Mouse (Mus musculus) regulatory T cell (primary cell): Measurements from ENCODE around the gene Lrrk2.

Experiments
- in situ Hi-C: fragments of 300-600 bp; cut with MboI, MseI; formaldehyde crosslinking; loops from one replicate; pipeline ENCODE4 v1.15.1; 2025; ENCODE audit warnings: high pct_unique_total_duplicates

Gene Lrrk2

DNA sequence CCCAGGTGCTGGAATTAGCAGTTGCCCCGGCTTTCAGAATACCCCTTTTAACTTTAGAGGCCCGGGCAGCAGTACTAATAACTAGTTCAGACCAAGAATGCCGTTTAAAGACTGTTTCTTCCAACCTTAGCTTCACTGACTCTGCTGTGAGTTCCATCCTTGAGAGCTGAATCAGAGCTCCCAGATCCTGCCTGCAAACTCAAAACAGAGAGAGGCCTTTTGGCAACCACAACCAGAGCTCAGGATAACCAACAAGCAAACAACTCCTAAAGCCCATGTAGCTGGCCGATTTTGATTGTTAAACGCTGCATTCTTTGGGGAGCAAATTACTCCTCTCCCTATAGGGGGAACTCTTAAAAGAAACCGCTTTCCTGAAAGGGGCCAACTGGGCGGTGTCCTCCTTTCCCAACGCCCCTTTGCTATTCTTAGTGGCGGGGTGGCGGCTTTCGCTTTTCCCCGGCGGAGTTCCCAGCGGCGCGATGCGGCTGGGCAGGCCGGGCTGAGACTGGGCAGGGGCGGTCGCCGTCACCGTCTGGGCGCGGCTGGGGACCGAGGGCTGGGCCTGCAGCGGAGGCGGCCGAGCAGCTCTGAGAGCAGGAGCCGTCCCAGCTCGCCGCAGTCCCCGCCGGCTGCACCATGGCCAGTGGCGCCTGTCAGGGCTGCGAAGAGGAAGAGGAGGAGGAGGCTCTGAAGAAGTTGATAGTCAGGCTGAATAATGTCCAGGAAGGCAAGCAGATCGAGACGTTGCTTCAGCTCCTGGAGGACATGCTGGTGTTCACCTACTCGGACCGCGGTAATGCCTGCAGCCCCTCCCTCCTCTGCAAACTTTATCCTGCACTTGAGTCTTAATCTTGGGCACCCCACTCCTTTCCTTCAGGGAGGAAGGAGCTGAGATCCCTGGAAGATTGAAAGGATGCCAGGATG is at the start of gene Lrrk2:
Gene Lrrk2, plus strand, starts transcription at position 531 of the 924 bp plus-strand sequence.
- in situ Hi-C loops = no loop called here

GRCm38 (mm10) chr15:91624475-91624874 is 48.5 kb upstream of the Lrrk2 start:
- in situ Hi-C loops = no loop called here

- in situ Hi-C loops = no loop called here
Observed at GRCm38 (mm10) chr15:91629137-91629536, 43.8 kb upstream of the Lrrk2 start.

DNA sequence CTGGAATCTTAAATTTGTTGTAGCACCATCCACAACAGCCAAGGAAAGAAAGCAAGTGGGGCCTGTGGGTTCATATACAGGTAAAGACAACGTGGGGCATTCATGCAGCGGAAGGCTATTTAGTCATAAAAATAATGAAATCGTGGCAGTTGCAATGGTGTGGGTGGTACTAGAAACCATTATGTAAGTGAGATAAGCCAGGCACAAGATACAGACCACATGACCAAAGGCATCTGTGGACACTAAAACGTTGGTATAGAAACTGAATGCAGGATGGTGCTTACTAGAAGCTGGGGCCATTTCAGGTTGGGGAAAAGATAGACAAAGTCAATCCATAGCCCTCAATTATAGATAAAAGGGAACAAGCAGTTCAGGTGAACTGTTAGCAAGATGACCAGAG is 40.5 kb upstream of the Lrrk2 start:
- in situ Hi-C loops = no loop called here

DNA sequence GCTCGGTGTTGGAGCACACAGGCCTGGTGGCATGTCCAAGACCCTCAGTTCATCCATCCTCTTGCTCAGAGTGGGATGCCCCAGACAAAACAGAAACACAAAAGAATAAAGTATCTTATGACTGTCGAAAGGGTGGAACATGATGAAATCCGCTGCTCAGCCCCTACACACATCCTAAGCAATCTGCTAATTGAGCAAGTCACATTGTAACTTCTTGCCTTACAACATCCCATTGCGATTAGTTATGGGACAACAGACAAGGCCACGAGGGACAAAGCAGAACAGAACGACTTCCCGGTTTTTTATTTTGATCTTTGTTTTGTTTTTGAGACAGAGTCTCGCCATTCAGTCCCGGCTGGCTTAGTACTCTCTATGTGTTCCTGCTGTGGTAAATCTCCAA is 39.9 kb upstream of the Lrrk2 start:
- in situ Hi-C loops = no loop called here

DNA sequence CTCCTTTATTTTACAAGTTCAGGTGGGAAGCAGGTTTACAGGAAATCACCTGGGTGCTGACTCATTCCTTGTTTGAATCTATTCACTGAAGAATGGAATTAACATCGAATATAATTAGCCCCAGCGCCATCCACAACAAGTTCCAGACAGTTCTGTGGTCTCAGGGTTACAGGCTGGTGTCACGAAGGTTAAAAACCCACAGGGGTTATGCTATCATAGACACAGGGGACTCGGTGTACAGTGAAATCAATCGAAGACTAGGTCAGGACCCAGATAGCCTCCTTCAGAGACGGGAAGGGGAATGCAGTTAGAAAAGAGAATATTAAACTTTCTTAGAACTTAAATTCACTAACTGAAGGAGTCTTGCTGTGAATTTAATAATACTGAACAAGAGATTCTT is 39.2 kb upstream of the Lrrk2 start:
- in situ Hi-C loops = no loop called here

GRCm38 (mm10) chr15:91634236-91634635 is 38.7 kb upstream of the Lrrk2 start:
- in situ Hi-C loops = no loop called here

DNA sequence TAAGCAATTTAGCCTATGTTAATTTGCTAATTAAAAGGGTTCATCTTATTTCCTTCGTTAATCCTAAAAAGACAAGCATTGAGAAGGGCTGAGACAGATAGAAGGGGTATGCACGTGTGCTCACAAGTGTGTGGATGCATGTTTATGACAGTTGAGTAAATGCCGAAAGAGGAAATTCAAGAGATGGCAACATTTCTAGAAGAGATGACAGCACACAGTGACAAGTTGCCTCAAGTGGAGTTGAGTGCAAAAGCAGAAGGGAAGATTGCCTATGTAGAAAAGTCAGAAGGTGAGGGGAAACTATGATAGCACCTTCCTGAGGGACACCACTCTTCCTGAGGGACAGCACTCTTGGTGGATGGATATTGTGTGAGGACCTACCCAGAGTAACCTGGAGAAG is 31.3 kb upstream of the Lrrk2 start:
- in situ Hi-C loops = no loop called here

- in situ Hi-C loops = no loop called here
Observed at GRCm38 (mm10) chr15:91642682-91643306, 30.2 kb upstream of the Lrrk2 start.

GRCm38 (mm10) chr15:91643632-91644348 is 29.2 kb upstream of the Lrrk2 start:
- in situ Hi-C loops = no loop called here

DNA sequence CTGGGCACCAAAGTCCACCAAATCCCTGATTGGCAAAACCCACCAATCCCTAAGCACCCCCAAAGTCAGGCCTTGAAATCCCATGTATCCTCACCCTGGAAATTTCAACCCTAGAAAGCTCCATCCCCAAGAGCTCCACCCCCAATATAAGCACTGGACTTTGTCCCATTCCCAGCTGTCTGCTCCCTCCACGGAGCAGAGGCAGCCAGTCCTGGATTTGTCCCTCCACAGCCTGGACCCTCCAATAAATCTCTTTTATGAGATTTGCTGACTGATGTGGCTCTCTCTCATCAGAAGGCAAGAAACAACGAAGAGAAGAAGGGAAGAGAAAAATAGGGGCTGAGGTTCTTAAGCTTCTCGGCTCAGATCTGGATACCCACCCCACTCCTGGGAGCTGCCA is 22.7 kb upstream of the Lrrk2 start:
- in situ Hi-C loops = no loop called here

DNA sequence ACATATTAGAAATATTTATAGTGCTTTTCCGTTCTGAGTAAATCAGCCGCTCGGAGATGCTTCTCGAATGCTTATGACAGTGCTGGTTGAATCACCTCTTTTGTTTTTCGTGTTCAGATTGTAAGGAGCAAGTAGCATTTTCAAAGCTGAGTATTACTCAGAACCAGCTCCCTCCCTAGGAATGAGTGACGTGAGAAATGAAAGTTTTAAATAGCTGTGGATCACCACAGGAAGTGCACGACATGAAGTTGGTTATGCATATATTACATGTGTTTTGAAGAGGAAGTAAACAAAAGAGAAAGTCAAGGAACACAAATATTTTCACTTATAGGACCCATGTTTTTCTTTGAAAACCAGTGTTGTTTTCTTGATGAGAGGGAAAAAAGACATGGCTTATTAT is 21.5 kb upstream of the Lrrk2 start:
- in situ Hi-C loops = no loop called here

DNA sequence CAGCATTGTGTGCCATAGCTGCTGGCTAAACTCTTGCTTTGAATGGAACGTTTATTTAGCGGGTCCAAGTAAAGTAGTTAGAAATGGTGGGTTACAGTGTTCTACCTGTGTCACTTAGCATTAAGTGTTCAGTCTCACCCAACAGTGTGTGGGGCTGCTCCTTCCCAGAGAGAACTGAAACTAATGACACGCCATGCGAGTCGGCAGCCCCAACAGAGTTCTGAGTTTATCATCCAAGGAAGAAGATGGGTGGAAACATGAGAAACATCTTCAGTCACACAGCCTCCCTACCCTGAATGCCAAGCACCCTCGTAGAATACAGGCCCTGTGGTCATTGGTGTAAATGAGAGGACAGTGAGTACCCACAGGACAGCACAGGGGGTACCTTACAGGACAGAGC is 14.7 kb upstream of the Lrrk2 start:
- in situ Hi-C loops = no loop called here

GRCm38 (mm10) chr15:91660277-91661078 is 12.5 kb upstream of the Lrrk2 start:
- in situ Hi-C loops = no loop called here

DNA sequence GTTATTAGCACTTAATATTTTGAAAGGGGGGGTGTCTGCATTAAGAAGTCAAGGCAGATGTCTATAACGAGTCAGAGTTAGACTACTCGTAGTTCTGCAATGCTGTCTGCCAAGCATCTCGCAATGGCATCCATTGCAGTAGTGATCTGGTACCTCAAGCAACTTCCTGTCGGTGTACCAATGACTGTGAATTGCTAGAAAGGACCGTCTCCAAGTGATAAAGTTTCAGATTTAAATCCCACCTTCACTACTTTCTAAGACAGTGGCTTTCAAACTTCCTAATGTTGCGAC is 12.0 kb upstream of the Lrrk2 start:
- in situ Hi-C loops = no loop called here

DNA sequence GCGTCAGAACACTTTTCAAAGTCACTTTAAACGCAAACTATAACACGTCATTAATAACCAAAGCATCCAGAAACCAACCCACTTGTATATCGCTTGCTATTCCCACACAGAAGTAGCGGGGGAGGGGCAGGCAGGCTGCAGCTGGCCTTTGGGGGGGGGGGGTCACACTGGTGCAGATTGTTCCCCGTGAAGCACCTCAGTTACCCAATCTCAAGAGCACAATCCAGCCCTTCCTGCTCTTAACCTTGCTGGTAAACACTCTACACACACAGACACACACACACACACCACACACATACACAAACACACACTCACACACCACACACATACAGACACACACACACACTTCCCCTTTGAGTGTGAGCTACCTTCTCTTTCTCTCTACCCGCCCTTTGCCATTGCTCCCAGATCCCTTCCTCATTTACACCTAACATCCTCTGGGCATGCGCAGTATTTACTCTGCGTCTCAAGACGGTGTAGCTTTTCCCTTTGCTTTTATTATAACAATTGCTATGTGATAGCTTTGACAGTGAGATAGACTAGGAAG is 8.3 kb upstream of the Lrrk2 start:
- in situ Hi-C loops = no loop called here

- in situ Hi-C loops = no loop called here
Observed at GRCm38 (mm10) chr15:91665530-91665929, 7.4 kb upstream of the Lrrk2 start.

DNA sequence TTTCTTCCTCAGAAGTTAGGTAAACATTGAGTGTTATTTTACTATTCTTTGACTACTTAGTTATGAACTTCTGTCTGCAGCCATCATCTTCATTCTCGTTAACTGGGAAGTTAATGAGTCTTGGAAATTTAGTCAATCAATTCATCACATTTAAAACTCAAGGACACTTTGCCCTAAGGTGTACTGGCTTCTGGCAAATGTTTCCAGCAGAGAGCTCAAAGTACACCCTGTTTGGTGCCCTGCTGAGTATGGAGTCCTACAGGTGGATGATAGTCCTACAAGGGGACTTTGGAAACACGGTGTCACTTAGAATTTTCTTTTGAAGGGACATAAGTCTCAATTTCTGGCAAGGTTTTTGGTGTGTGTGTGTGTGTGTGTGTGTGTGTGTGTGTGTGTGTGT is 1.8 kb upstream of the Lrrk2 start:
- in situ Hi-C loops = no loop called here

DNA sequence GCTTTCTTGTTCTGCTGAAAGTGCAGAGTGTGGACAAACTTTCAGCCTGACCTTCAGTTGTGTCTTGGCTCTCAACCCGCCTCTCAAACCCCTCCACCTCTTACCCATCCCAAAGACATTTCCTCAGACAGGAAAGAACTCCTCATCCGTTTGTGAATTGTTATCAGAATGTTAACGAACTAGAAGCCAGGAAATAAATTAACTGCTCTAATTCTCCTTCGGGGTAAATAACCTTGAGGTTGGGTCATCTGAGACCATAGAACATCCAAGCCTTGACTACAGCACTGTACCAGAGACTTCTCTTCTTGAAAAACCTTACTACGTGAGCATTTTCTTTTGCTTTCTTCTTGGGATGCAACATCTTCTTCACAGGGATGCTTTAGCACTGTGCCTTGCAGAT is 988 bp upstream of the Lrrk2 start:
- in situ Hi-C loops = no loop called here

DNA sequence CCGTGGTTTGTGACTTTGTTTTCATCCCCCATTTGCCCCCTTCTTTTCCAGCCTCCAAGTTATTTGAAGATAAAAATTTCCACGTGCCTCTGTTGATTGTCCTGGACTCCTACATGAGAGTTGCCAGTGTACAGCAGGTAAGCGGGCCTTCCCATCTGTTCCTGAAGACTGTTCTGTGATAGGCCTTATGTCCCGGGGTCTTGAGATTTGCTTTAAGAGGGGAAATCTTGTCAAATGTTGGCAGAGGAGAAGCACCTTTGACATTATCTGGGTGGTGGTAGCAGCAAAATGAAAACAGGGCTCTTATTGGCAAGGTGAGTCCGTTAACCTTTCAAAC is 562 bp downstream of the Lrrk2 start:
- in situ Hi-C loops = no loop called here

DNA sequence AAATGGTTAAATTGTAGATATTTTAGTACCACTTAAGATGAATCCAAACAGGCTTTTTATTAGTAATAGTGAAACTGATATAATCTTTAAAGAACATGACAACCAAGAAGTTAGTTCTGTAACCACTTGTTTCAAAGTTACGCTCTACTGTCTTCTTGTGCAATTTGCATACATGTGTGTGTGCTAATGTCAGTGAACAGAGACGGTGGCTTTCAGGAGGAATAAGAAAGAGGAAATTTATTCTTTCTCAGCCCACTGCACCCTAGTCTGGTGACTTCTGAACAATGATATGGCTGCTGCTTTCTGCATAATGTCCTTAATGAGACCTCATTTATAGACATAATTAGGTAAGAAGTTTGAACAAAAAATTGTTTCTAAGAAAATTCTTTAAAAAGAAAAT is 7.1 kb downstream of the Lrrk2 start:
- in situ Hi-C loops = no loop called here
